Mouse (Mus musculus) embryo, embryonic 10.5 days (tissue): ENCODE measurements around the gene Bnipl.

Experiments used
- DNase-seq: peaks from one replicate; pipeline ENCODE4 v3.0.0-alpha.2; 2015; ENCODE audit warnings: low spot score

Gene Bnipl

GRCm38 (mm10) chr3:95237541-95238099 lies 13.4 kb downstream of the Bnipl start:
- DNase-seq, result no peak

- peak; percentile 31 for DNase-seq
Measured at GRCm38 (mm10) chr3:95235386-95236301, 15.3 kb downstream of the Bnipl start.

GRCm38 (mm10) chr3:95233303-95233980 lies 17.6 kb downstream of the Bnipl start:
- DNase-seq, result no peak

DNA sequence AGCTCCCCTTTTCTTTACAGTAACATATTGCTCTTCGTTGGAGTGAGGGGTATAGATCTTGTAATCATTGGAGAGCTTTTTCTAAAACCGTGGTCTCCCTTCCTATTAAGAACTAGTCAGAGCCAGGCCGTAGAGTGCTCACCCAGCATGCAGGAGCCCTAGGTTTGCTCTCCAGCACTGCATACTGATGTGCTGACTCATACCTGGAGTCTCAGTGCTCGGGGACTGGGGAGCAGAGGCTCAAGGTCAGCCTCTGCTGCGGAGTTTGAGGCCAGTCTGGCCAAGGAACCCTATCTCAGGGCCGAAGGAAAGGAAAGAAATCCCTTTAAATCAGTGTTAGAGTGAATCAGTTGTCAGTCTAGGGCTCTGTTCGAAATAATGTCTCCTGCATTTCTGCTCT lies 18.2 kb downstream of the Bnipl start:
- DNase-seq, result no peak

DNA sequence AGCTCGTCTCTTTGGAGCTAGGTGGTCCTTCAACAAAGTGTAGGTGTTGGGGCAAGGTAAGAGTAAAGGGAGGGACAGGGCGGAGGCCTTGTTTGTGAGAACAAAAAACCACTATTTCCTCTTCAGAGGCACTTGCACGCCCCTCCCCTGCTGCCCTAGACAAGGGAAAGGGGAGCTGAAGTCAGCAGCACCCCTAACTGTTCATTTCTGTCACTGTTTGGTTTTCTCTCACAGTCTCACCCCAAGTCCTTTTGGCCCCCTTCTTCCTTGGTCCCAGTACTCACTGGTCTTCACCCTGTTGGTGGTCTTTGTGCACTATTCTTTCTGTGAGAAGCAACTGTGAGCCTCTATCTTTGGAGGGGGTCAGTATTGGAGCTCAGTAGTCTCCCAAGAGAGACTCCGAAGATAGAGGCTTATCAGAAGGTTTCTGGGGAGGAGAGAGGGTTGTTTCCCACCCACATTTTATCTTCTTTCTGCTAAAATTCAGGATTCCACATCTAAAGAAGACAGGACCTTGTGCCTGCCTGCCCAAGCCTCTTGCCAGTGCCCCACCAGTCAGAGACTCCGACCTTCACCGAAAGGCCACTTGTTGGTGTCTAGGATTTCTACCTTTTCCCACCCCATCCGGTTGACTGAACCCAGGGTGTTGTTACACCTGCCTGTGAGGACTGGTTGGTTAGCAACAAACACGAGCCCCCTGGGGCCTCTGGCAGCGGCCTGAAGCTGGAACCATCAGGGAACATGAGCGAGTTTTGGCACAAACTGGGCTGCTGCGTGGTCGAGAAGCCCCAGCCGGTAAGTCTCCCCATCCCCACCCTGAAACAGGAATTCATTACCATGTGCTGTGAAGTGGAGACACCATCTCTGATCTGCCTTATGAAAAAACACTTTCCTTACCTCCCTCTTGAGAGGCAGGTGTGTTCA lies 19.4 kb downstream of the Bnipl start, which contains the start of gene Mllt11:
TSS of gene Mllt11 (minus strand) at position 874 of the 924 bp plus-strand sequence.
- DNase-seq, result no peak

GRCm38 (mm10) chr3:95230495-95231297 lies 20.3 kb downstream of the Bnipl start:
- DNase-seq, result peak; percentile 59

DNA sequence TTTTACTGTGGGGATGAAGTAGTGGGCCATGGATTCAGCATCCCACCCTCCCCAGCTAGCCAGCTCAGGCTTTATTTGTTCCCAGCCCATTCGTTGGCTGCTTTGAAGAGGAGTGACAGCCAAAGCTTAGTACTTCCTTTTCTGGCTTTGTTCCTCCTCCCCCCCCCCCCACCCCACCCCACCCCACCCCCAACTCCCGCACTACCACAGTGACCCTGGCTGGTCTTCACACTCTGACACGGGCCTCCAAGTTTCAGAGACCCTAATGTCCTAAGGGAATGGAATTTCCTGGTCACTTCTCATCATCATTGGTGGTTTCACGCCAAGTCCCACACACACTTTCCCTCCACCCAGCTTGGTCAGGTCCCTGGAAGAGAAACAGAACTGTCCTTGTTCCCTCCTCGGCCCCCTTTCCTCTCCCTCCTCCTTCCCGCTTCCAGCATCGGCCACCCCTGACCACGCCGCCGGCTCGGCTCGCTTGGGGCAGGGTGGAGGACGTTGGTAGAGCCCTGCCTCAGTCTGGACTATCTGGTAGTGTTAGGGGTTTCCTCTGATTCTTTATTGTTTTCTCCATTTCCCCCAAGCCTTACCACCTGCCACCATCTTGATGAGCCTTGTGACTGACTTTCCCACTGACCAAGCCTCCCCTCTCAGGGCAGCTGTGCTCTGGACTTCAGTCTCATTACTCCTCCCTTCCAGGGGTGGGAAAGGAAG lies 21.1 kb downstream of the Bnipl start:
- DNase-seq, result peak; percentile 61

DNA sequence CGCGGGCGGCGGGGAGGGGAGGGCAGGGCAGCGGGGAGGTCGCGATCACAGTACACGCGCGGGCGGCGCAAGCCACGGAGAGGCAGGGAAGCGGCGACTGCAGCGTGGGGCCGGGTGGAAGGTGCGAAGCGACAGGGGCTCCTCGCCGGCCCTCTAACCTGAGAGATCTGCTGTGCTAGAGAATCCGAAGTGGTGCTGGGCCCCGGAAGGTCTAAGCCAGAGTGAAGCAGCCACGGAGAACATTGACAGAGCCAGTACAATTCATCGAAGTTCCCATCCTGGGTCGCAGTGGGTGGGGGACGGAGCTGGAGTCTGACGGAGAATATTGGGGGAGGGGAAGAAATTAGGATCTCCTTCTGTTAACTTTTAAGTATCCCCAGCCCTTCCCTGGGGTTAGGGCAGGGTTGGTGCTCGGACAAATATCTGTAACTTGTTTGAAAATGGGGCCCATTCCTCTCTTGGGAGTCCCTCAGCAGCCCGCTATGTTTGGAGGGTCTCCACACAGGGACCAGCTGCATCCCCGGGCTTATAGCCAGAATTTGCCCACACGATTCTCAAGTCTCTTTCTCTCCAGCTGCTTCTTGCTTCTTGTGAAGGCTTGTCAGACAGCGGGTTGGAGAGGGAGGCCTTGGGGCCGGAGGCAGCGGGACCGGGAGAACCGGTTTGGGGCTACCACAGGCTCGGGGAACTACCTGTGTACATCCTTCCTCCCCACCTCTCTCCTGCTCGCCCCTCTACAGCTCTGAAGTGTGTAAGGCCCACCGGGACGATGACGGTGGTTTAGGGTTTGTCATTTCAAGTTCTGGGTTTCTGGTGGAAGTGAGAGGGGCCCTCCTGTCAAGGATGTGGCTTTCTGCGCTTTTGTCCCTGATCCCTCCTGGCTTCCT lies 21.9 kb downstream of the Bnipl start:
- peak; percentile 61 for DNase-seq

DNA sequence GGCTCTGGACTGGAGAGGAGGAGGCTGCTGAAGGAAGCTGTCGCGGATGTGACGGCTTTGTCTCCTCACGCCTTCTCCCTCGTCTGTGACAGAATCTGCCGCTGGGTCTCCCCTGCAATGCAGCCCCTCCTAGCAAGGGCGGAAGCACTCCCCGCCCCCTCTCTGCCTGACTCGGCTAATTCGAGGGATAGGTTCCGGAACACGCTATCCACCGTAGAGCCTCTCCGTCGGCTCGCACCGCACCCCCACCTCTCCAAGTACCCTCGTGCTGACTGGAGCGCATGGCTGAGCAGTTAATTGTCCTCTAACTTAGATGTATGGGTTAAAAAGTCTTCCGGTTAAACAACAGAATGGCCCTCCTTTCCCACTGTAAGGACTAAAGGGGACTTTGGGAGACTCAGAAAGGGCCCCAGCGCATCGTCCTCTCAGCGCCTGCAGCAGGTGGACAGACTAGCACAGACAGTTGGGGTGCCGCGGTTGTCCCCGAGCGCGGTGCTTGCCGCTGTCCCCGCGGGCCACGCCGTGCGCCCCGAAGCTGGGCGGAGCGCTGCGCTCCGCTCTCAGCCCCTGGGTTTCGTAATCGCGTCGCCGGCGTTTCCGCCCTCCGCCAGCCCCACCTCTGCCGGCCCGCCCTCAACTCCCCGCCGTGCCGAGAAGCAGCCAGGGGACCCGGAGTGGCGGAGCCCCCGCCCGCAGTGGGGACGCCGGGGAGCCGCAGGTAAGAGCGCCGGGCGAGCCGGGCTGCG lies 22.7 kb downstream of the Bnipl start, which contains the start of gene Cdc42se1:
TSS of gene Cdc42se1 (plus strand) at position 585 of the 746 bp plus-strand sequence.
- peak; percentile 95 for DNase-seq

DNA sequence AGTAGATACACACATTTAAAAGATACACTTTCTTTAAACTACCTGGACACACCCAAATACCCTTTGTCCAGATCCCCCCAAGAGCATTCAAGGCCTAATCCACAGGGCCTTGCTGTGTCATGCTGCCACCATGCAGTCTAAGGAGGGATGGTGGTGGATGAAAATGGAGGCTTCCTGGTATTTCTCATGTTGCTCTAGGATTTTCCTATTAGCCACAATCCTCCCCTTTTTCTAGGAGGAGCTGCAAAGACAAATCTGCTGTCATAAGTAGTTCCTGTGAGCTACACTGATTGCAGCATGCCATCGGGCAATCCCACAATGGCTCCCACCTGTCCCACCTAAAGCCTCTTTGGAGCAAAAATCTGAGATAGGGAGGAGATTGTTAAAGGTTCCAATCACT lies 23.8 kb downstream of the Bnipl start:
- peak; percentile 48 for DNase-seq

- DNase-seq, result peak; percentile 67
Measured at GRCm38 (mm10) chr3:95224295-95224694, 26.7 kb downstream of the Bnipl start.

DNA sequence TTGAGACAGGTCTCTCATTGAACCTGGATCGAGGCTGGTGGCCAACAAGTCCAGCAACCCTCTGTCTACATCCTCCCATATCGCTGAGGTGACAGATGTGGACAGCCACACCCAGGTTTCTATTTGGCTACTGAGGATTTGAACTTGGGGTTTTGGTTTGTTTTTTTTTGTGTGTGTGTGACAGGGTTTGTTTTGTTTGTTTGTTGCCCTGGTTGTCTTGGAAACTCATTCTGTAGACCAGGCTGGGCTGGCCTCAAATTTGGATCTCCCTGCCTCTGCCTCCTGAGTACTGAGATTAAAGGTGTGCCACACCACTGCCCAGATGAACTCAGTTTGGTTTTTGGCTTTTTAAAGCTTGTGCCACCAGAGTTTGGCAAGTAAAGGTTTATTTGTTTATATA lies 28.0 kb downstream of the Bnipl start:
- DNase-seq, result no peak

GRCm38 (mm10) chr3:95218466-95219137 lies 32.4 kb downstream of the Bnipl start:
- DNase-seq, result peak; percentile 23

DNA sequence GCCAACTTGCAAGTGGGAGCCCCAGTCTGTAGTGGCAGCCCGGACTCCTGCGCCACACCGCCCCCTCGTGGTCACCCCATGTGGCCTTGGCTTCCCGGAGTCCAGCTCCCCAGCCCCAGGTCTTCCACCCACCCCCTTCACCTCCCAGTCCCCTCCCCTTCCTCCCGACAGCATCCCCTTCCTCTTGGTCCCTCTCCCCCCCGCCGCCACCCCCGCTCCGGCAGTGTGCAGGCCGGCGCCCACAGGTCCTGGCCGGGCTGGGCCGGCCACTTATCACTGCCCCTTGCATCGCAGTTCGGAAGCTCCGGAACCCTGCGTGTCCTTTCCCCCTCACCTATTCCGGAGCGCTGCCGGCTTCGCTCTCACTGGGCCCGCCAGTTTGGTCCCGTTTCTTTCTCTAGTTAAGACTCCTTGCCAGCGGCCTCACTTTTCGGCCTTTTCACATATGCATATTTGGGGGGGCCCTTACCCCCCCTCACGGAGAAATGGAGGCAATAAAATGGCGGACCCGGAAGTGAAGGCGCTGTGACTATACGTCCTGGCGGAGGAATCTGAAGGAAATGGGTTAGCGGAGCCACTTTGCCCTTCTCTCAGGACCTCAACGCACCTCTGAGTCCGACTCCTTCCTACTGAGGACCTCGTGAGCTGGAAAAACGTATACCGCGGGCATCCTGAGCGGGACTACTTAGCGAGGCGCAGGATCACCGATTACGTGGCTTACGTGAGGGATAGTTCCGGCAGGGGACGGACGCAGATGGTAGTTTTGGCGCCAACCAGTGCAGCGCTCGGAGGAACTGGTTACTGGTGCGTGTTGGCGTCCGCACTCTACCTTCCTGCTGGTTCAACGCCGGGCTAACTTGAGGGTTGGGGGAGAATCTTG lies 33.5 kb downstream of the Bnipl start, which contains the start of gene Gabpb2:
TSS of gene Gabpb2 (minus strand) at position 662 of the 880 bp plus-strand sequence.
- peak; percentile 95 for DNase-seq

DNA sequence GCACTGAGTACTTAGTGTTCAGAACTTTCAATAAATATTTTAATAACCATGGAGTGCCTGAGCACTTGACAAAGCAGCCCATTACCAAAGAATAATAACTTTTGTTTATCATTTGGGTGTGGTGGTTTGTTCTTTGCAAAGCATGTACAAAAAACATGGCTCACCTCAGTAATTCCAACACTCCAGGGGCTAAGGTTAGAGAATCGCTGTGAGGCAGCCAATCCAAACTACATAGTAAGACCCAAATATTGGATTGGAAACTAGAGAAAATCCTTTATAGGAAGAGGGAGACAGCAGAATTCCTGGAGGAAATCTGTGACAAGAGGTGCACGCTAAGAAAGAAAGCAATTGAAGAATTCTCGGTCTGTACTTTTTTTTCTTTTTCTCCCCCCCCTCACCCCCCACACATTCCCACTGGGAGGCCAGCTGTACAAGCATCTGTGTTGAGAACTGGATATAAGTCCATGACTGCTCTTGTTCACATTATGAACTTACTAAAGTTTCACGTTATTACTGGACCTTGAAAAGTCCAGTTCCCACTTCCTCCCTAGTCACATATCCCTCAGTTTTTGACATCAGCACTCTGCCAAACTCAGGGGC lies 34.2 kb downstream of the Bnipl start:
- DNase-seq, result no peak

DNA sequence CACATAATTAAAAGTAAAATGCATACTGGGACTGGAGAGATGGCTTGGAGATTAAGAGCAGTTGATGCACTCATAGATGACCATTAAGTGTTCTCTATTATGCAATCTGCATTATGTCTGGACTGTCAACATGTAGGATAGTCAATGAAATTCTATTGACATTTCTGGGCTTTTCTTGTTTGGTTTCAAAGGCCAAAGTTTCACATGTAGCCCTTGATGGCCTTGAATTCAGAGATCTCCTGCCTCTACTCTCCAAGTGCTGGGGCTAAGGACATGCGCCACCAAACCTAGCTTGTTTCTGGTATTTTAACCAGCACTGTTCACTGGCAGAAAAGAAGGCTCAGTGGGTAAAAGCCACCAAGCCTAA lies 37.4 kb downstream of the Bnipl start:
- DNase-seq, result no peak
